Mouse (Mus musculus) heart, adult 8-10 months (tissue): ENCODE measurements around the gene Gm11985. TPM values are rescaled to one million over a fixed set of nuclear protein-coding genes. Genes with fewer than 3 reads are reported as not detected.

Experiments
- DNase-seq: peaks from one replicate; pipeline ENCODE4 v3.0.0; 2022; ENCODE audit warnings: low spot score
- total RNA-seq, 4 experiments: library from RNA; stranded (reverse); gene quantifications; 2 replicates each; pipeline ENCODE4 v1.2.4; 2022

Gene Gm11985
- total RNA-seq, 4 experiments from 2014 or later: not detected

GRCm38 (mm10) chr11:7200393-7200783, 12.0 kb upstream of the Gm11985 start:
- DNase-seq: no peak

- peak; percentile 45 for DNase-seq
These were observed 11.5 kb upstream of the Gm11985 start for GRCm38 (mm10) chr11:7199736-7200392.

GRCm38 (mm10) chr11:7198481-7199256, 10.3 kb upstream of the Gm11985 start:
- no peak for DNase-seq

- DNase-seq: no peak
These were observed 9.6 kb upstream of the Gm11985 start for GRCm38 (mm10) chr11:7198006-7198405.

GRCm38 (mm10) chr11:7197491-7197941, 9.1 kb upstream of the Gm11985 start, which contains the start of gene Igfbp1:
Igfbp1 (plus strand) TSS chr11:7197782.
- DNase-seq: no peak

- no peak for DNase-seq
These were observed 6.9 kb upstream of the Gm11985 start for GRCm38 (mm10) chr11:7195312-7195685.

GRCm38 (mm10) chr11:7194432-7195311, 6.3 kb upstream of the Gm11985 start:
- no peak for DNase-seq

- no peak for DNase-seq
These were observed 4.8 kb upstream of the Gm11985 start for GRCm38 (mm10) chr11:7193134-7193533.

- DNase-seq: no peak
These were observed 4.3 kb upstream of the Gm11985 start for GRCm38 (mm10) chr11:7192710-7193109.

GRCm38 (mm10) chr11:7187472-7187871, 897 bp downstream of the Gm11985 start:
- DNase-seq: no peak

- DNase-seq: no peak
These were observed 3.9 kb downstream of the Gm11985 start for GRCm38 (mm10) chr11:7184420-7184819.

GRCm38 (mm10) chr11:7182409-7183042, 5.8 kb downstream of the Gm11985 start:
- no peak for DNase-seq

- DNase-seq: no peak
These were observed 9.1 kb downstream of the Gm11985 start for GRCm38 (mm10) chr11:7179276-7179675.

- no peak for DNase-seq
These were observed 9.6 kb downstream of the Gm11985 start for GRCm38 (mm10) chr11:7178724-7179123.

- DNase-seq: no peak
These were observed 14.7 kb downstream of the Gm11985 start for GRCm38 (mm10) chr11:7173664-7174063.

GRCm38 (mm10) chr11:7169645-7170044, 18.7 kb downstream of the Gm11985 start:
- no peak for DNase-seq

- no peak for DNase-seq
These were observed 24.0 kb downstream of the Gm11985 start for GRCm38 (mm10) chr11:7164416-7164815.

- peak; percentile 3 for DNase-seq
These were observed 26.7 kb downstream of the Gm11985 start for GRCm38 (mm10) chr11:7161502-7162174.

- no peak for DNase-seq
These were observed 27.7 kb downstream of the Gm11985 start for GRCm38 (mm10) chr11:7160637-7161101.

- DNase-seq: no peak
These were observed 28.2 kb downstream of the Gm11985 start for GRCm38 (mm10) chr11:7160146-7160545.

- DNase-seq: no peak
These were observed 30.2 kb downstream of the Gm11985 start for GRCm38 (mm10) chr11:7158196-7158595.
